ENCODE assay signal across 8 mouse cellular contexts in the genomic region with DNA sequence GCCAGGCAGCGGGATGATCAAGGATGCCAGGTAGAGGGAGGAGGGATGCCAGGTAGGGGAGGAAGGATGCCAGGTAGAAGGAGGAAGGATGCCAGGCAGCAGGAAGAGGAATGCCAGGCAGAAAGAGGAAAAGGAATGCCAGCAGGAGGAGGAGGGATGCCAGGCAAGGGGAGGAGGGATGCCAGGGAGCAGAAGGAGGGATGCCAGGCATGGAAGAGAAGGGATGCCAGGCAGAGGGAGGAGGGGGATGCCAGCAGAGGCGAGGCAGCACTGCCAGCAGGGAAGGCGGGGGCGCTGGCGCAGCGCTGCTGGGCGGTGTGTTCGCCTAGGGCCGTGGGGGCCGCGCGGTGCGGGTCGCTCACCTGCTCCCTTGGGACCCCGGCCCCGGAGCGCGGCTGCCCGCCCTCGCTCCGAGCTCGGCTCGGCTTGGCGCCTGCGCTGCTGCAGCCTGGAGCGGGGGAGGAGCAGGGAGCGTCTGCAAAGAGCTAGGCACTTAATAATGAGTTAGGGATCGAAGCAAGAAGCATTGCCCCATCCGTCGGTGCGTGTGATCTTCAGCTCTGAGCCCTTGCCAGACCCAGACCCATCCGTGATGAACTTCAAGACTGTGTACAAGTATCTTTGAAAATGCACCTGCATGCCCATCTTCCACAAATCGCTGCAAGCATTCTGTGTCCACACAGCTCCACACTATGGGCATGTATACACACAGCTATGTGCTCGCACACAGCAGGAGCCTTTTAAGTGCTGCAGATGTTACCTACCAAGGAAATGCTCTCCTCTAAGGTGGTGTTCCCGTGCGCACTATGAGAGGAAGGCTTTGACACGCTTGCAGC. TPM values are rescaled to one million over a fixed set of nuclear protein-coding genes. Genes with fewer than 3 reads are reported as not detected.
DNase-seq lines count a peak whose midpoint lies in the region; ATAC-seq and TF ChIP-seq lines count a peak whose summit lies in the region.

A gene (minus strand): TSS at position 426 of the 836 bp plus-strand sequence.

- H3K9ac ChIP-seq in hindbrain, embryonic 12.5 days, result peak within 1 kb of the TSS; percentile 84
- H3K9ac ChIP-seq in midbrain, embryonic 15.5 days, result peak within 1 kb of the TSS; percentile 78

- no peaks in the 10 kb centered on the region for H3K36me3 ChIP-seq in hindbrain, embryonic 12.5 days
- H3K36me3 ChIP-seq in midbrain, embryonic 15.5 days (replicated peaks), result no peaks in the 10 kb centered on the region

- H3K4me3 ChIP-seq in hindbrain, embryonic 12.5 days, result peak within 1 kb of the TSS; percentile 62
- H3K4me3 ChIP-seq in left cerebral cortex, adult 2 months, result peak within 1 kb of the TSS; percentile 69
- H3K4me3 ChIP-seq in midbrain, embryonic 15.5 days, result peak within 1 kb of the TSS; percentile 77

- WGBS in hindbrain, embryonic 12.5 days, result 3% methylated on average over 36 of the region's 37 CpGs
- 1% methylated on average over 37 of the region's 37 CpGs for WGBS in midbrain, embryonic 15.5 days

- H3K4me2 ChIP-seq in hindbrain, embryonic 12.5 days (replicated peaks), result peak within 1 kb of the TSS; percentile 89
- H3K4me2 ChIP-seq in midbrain, embryonic 15.5 days, result peak within 1 kb of the TSS; percentile 60

- no peak for TF ChIP-seq CTCF in left cerebral cortex, adult 2 months (IDR thresholded peaks at IDR 0.05)

- peak; percentile 82 for ATAC-seq in hindbrain, embryonic 12.5 days (ENCODE audit: low FRiP score)
- peak; percentile 91 for ATAC-seq in midbrain, embryonic 15.5 days (replicated peaks)

- no peaks in the 10 kb centered on the region for H3K9me3 ChIP-seq in hindbrain, embryonic 12.5 days (replicated peaks)
- H3K9me3 ChIP-seq in midbrain, embryonic 15.5 days, result no peaks in the 10 kb centered on the region

- H3K27ac ChIP-seq in hindbrain, embryonic 12.5 days, result 0 out of 2 replicates have a peak within 1 kb of the TSS, but pooled peaks have one; percentile 17
- peak within 1 kb of the TSS; percentile 76 for H3K27ac ChIP-seq in left cerebral cortex, adult 2 months
- peak within 1 kb of the TSS; percentile 60; the same call in 1 of the 2 replicates for H3K27ac ChIP-seq in midbrain, embryonic 15.5 days

- peak; percentile 22 for DNase-seq in kidney, adult 11 months
- DNase-seq in kidney, adult 9 months, result no peak
- DNase-seq in cerebellum, postnatal 10 days, result peak; percentile 97 to 98
- peak; percentile 62 to 67 for DNase-seq in frontal cortex, postnatal 14 days (ENCODE audit: low spot score in 2 of 2)
- DNase-seq in left cerebral cortex, adult 2 months (ENCODE audit: extremely low spot score in 1 of 2, low spot score in 2 of 2), result peak; percentile 79 to 81
- peak; percentile 45 for DNase-seq in urinary bladder, postnatal 14 days (ENCODE audit: low spot score)

- intact Hi-C loops in left cerebral cortex, adult 2 months (cut with DNase I), result no loop called here

- peaks cover 18% of the 10 kb centered on the region for H3K4me1 ChIP-seq in hindbrain, embryonic 12.5 days
- peaks cover 36% of the 10 kb centered on the region for H3K4me1 ChIP-seq in midbrain, embryonic 15.5 days

- H3K27me3 ChIP-seq in hindbrain, embryonic 12.5 days, result peaks cover 33% of the 10 kb centered on the region
- no peaks in the 10 kb centered on the region for H3K27me3 ChIP-seq in midbrain, embryonic 15.5 days (replicated peaks)

RNA-seq across cellular contexts. Expression of the gene that starts here (rescaled TPM):
- 78.4 and 83.2 TPM in 2 replicates for polyA plus RNA-seq in hindbrain, embryonic 12.5 days (2016; fragmentation: Nextera tagmentation; extraction: Ambion mirVana)
- total RNA-seq in left cerebral cortex, adult 2 months (2021), result 10 to 100 TPM; 90.4 to 97.4 TPM
- polyA plus RNA-seq in midbrain, embryonic 15.5 days (2015; fragmentation: Nextera tagmentation; extraction: Ambion mirVana), result 182 and 186 TPM in 2 replicates

Comparison
In these comparisons a context has a peak if more than half of its experiments do, and no peak if none do; other contexts are left out.
1. H3K27ac ChIP-seq: peak in every context shown above with its lines; median percentile 76 in left cerebral cortex, adult 2 months; 60 in midbrain, embryonic 15.5 days; 17 in hindbrain, embryonic 12.5 days.